Mouse (Mus musculus) kidney, adult 2 months (tissue): ENCODE results near the gene Gm9803. TPM values are rescaled to one million over a fixed set of nuclear protein-coding genes. Genes with fewer than 3 reads are reported as not detected.

Source experiments
- DNase-seq: peaks from one replicate; pipeline ENCODE4 v3.0.0; 2021
- H3K27ac ChIP-seq: fragments of 200-500 bp; 2 replicates; pipeline ENCODE4 v1.5.1; 2012; ENCODE audit warnings: low read depth, low read length, control low read depth, inconsistent platforms; ENCODE audit not compliant: insufficient read depth
- H3K27me3 ChIP-seq: fragments of 200-500 bp; replicated peaks from 2 replicates; pipeline ENCODE4 v1.6.1; 2012; ENCODE audit warnings: mild to moderate bottlenecking, moderate library complexity, low read length, inconsistent platforms; ENCODE audit not compliant: control insufficient read depth, insufficient read depth
- H3K36me3 ChIP-seq: fragments of 200-500 bp; 2 replicates; pipeline ENCODE4 v1.6.1; 2012; ENCODE audit warnings: mild to moderate bottlenecking, moderate library complexity, low read length, inconsistent platforms; ENCODE audit not compliant: control insufficient read depth, insufficient read depth
- H3K4me1 ChIP-seq: fragments of 200-500 bp; 2 replicates; pipeline ENCODE4 v1.6.1; 2011; ENCODE audit warnings: low read length; ENCODE audit not compliant: control insufficient read depth, insufficient read depth
- H3K4me3 ChIP-seq: fragments of 200-500 bp; 2 replicates; pipeline ENCODE4 v1.5.1; 2011; ENCODE audit warnings: mild to moderate bottlenecking, low read depth, low read length, control low read depth; ENCODE audit not compliant: insufficient read depth
- CTCF ChIP-seq: fragments of 200-500 bp; conservative IDR thresholded peaks from 2 replicates; pipeline ENCODE4 v1.5.1; 2011; ENCODE audit warnings: low read depth, mild to moderate bottlenecking, control low read depth, low read length, moderate library complexity, mixed read lengths; ENCODE audit not compliant: insufficient read depth, insufficient read length
- POLR2A ChIP-seq: fragments of 200-500 bp; IDR thresholded peaks from one replicate; pipeline ENCODE4 v1.6.1; 2011; ENCODE audit warnings: low read depth, low read length, control low read depth
- WGBS: fragments of 180-500 bp; shearing (Covaris S2); methylation state at CpG from one replicate; pipeline ENCODE4 v1.1.7; 2018; 5-methylcytosine and 5-hydroxymethylcytosine counted together
- polyA plus RNA-seq: library from polyadenylated mRNA; depleted of rRNA; stranded (reverse); fragments of >200 nt; gene quantifications from 2 replicates; pipeline ENCODE4 v1.2.3, GENCODE M21; 2012

Gm9803 gene
- polyA plus RNA-seq, 1 experiment: 74.5 TPM

- H3K4me3 ChIP-seq: peak overlapping the region; percentile 91
- H3K27ac ChIP-seq: peak overlapping the region; percentile 57
- no peaks in the 10 kb centered on the region; the same call in 1 of the 2 replicates for H3K27me3 ChIP-seq
- DNase-seq: no peak
- H3K36me3 ChIP-seq: no peaks in the 10 kb centered on the region
- 25% methylated on average over 13 of the region's 13 CpGs for WGBS
- H3K4me1 ChIP-seq: peaks cover 10% of the 10 kb centered on the region
- TF ChIP-seq CTCF (no peak), POLR2A (no peak)
Measured at GRCm38 (mm10) chr10:43480227-43480849, 43.5 kb upstream of the Gm9803 start.

- Histone ChIP-seq H3K4me1 (peaks cover 10% of the 10 kb centered on the region), H3K4me3 (no peak overlapping the region), H3K27ac (no peak overlapping the region), H3K36me3 (no peaks in the 10 kb centered on the region), H3K27me3 (no peaks in the 10 kb centered on the region; the same call in 1 of the 2 replicates)
- WGBS: 69% methylated on average over 4 of the region's 4 CpGs
- DNase-seq: no peak
- no peak for TF ChIP-seq POLR2A
- TF ChIP-seq CTCF: no peak
Measured at GRCm38 (mm10) chr10:43481179-43481578, 42.7 kb upstream of the Gm9803 start.

- no peaks in the 10 kb centered on the region for H3K36me3 ChIP-seq
- H3K27me3 ChIP-seq: no peaks in the 10 kb centered on the region; the same call in 1 of the 2 replicates
- DNase-seq: no peak
- H3K27ac ChIP-seq: no peak overlapping the region
- no peak overlapping the region for H3K4me3 ChIP-seq
- no peak for TF ChIP-seq POLR2A
- TF ChIP-seq CTCF: no peak
- H3K4me1 ChIP-seq: peaks cover 10% of the 10 kb centered on the region
- WGBS: 97% methylated on average over 5 of the region's 5 CpGs
Measured at GRCm38 (mm10) chr10:43482021-43482420, 41.9 kb upstream of the Gm9803 start.

- H3K27ac ChIP-seq: peak overlapping the region; percentile 85
- H3K36me3 ChIP-seq: no peaks in the 10 kb centered on the region
- no peak overlapping the region for H3K4me3 ChIP-seq
- no peak for TF ChIP-seq CTCF
- no peak for TF ChIP-seq POLR2A
- peaks cover 14% of the 10 kb centered on the region for H3K4me1 ChIP-seq
- DNase-seq: peak; percentile 52
- no peaks in the 10 kb centered on the region; the same call in 1 of the 2 replicates for H3K27me3 ChIP-seq
- WGBS: 22% methylated on average over 9 of the region's 9 CpGs
Measured at GRCm38 (mm10) chr10:43483426-43483995, 40.4 kb upstream of the Gm9803 start.

GRCm38 (mm10) chr10:43485751-43486268, 38.1 kb upstream of the Gm9803 start:
- DNase-seq: no peak
- TF ChIP-seq CTCF (no peak), POLR2A (no peak)
- Histone ChIP-seq H3K27ac (no peak overlapping the region), H3K4me1 (peaks cover 26% of the 10 kb centered on the region), H3K27me3 (no peaks in the 10 kb centered on the region), H3K36me3 (no peaks in the 10 kb centered on the region), H3K4me3 (no peak overlapping the region)
- WGBS: 68% methylated on average over 6 of the region's 6 CpGs

- Histone ChIP-seq H3K27me3 (no peaks in the 10 kb centered on the region), H3K4me3 (no peak overlapping the region), H3K36me3 (no peaks in the 10 kb centered on the region), H3K27ac (peak overlapping the region; percentile 55; the same call in 1 of the 2 replicates), H3K4me1 (peaks cover 31% of the 10 kb centered on the region)
- DNase-seq: peak; percentile 69
- 44% methylated on average over 3 of the region's 3 CpGs for WGBS
- TF ChIP-seq POLR2A (no peak), CTCF (no peak)
Measured at GRCm38 (mm10) chr10:43487441-43488010, 36.4 kb upstream of the Gm9803 start.

- Histone ChIP-seq H3K4me1 (peaks cover 31% of the 10 kb centered on the region), H3K36me3 (no peaks in the 10 kb centered on the region), H3K27me3 (no peaks in the 10 kb centered on the region), H3K27ac (no peak overlapping the region), H3K4me3 (no peak overlapping the region)
- no peak for DNase-seq
- WGBS: 82% methylated on average over 4 of the region's 4 CpGs
- no peak for TF ChIP-seq POLR2A
- no peak for TF ChIP-seq CTCF
Measured at GRCm38 (mm10) chr10:43488258-43488657, 35.6 kb upstream of the Gm9803 start.
